Mouse (Mus musculus): ENCODE measurements around the gene Slc25a35.
"Not testable (repeated sequence)": the region's sequence is repeated elsewhere in the genome, so short reads cannot be mapped to it uniquely, and the experiment has no call there.

- TF ChIP-seq CTCF, POLR2A (IDR thresholded peaks at IDR 0.05; ENCODE audit: insufficient read depth, low read depth, low read length): not testable (repeated sequence)
These were observed 43.5 kb downstream of the Slc25a35 start for GRCm38 (mm10) chr11:69011445-69011844.

Data from olfactory bulb, adult 2 months (tissue).